Mouse (Mus musculus): Measurements from ENCODE around the gene Nr4a1.

DNA sequence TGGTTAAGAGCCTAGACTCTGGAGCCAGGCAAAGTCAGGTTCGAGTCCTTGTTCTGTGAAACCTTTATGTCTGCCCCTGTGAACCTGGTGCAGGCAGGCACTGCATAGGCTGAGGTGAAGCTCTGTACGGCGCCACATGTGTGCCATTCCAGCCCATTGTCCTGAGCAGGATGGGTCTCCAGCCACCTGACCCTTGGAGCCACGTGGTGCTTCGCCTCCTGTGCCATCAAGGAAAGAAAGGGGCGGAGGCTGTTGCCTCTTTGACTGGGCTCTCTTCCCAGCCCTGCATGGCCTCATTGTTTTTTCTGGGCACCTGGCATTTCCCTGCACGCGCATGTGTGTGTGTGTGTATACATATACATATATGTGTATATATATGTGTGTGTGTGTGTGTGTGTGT lies 14.2 kb upstream of the Nr4a1 start:
- TF ChIP-seq POLR2A (IDR thresholded peaks at IDR 0.05; ENCODE audit: low read depth, low read length) (no peak), CTCF (IDR thresholded peaks at IDR 0.05; ENCODE audit: extremely low read depth, insufficient read depth, insufficient read length, insufficient replicate concordance) (no peak)
